Mouse (Mus musculus) testis, adult 2 months (tissue): Measurements from ENCODE around the gene Cyp3a41b.
"Not testable (repeated sequence)": the region's sequence is repeated elsewhere in the genome, so short reads cannot be mapped to it uniquely, and the experiment has no call there.

Experiments
- CTCF ChIP-seq: fragments of 200-500 bp; IDR thresholded peaks from 2 replicates; pipeline ENCODE4 v1.5.1; 2012; ENCODE audit warnings: low read depth, mild to moderate bottlenecking, inconsistent platforms, low read length, moderate library complexity; ENCODE audit not compliant: control insufficient read depth, insufficient read depth, insufficient replicate concordance
- POLR2A ChIP-seq: fragments of 200-500 bp; IDR thresholded peaks from 2 replicates; pipeline ENCODE4 v1.6.1; 2012; ENCODE audit warnings: low read depth, mild to moderate bottlenecking, inconsistent platforms, low read length, moderate library complexity; ENCODE audit not compliant: control insufficient read depth

GRCm38 (mm10) chr5:145577321-145577720 lies 7.2 kb downstream of the Cyp3a41b start:
- not testable (repeated sequence) for TF ChIP-seq POLR2A, CTCF
